Mouse (Mus musculus) midbrain, embryonic 15.5 days (tissue): ENCODE data around the gene Dpysl5. TPM values are rescaled to one million over a fixed set of nuclear protein-coding genes. Genes with fewer than 3 reads are reported as not detected.
A peak's percentile ranks its signal among the peaks of the same experiment; 100 is the strongest.

ENCODE experiments used
- ATAC-seq: fragments of 200-750 bp; cut with Nextera tagmentation; replicated peaks from 2 replicates; pipeline ENCODE4 v1.8.0; 2017; ENCODE audit warnings: moderate TSS enrichment
- H3K27ac ChIP-seq: fragments of 300-500 bp; sonication (generic); 2 replicates; pipeline ENCODE4 v1.5.1; 2015; ENCODE audit warnings: mild to moderate bottlenecking, inconsistent platforms
- H3K27me3 ChIP-seq: fragments of 300-500 bp; sonication (generic); replicated peaks from 2 replicates; pipeline ENCODE4 v1.6.1; 2015; ENCODE audit warnings: inconsistent platforms
- H3K36me3 ChIP-seq: fragments of 300-500 bp; sonication (generic); replicated peaks from 2 replicates; pipeline ENCODE4 v1.6.1; 2015; ENCODE audit warnings: inconsistent platforms
- H3K4me1 ChIP-seq: fragments of 300-500 bp; sonication (generic); 2 replicates; pipeline ENCODE4 v1.6.1; 2015; ENCODE audit warnings: inconsistent platforms
- H3K4me2 ChIP-seq: fragments of 300-500 bp; sonication (generic); 2 replicates; pipeline ENCODE4 v1.6.1; 2015; ENCODE audit warnings: inconsistent platforms, mild to moderate bottlenecking, moderate library complexity
- H3K4me3 ChIP-seq: fragments of 300-500 bp; sonication (generic); 2 replicates; pipeline ENCODE4 v1.5.1; 2015; ENCODE audit warnings: mild to moderate bottlenecking, inconsistent platforms
- H3K9ac ChIP-seq: fragments of 300-500 bp; sonication (generic); 2 replicates; pipeline ENCODE4 v1.6.1; 2015; ENCODE audit warnings: mild to moderate bottlenecking, inconsistent platforms
- H3K9me3 ChIP-seq: fragments of 300-500 bp; sonication (generic); 2 replicates; pipeline ENCODE4 v1.6.1; 2016; ENCODE audit warnings: inconsistent platforms
- WGBS: fragments of 180-500 bp; shearing (Covaris S2); methylation state at CpG from one replicate; pipeline ENCODE4 v1.1.7; 2015; ENCODE audit warnings: mixed read lengths; 5-methylcytosine and 5-hydroxymethylcytosine counted together
- polyA plus RNA-seq: library from polyadenylated mRNA; unstranded; fragments of >200 nt; fragmentation: Nextera tagmentation; extraction: Ambion mirVana; gene quantifications from 2 replicates; pipeline ENCODE4 v1.2.1, GENCODE M21; 2015

The Dpysl5 gene
- polyA plus RNA-seq, 1 experiment from 2014 or later, result 293 TPM

- Histone ChIP-seq H3K4me1 (peaks cover 38% of the 10 kb centered on the region), H3K9ac (peak overlapping the region; percentile 80), H3K9me3 (no peaks in the 10 kb centered on the region), H3K27me3 (no peaks in the 10 kb centered on the region), H3K27ac (peak overlapping the region; percentile 94), H3K36me3 (no peaks in the 10 kb centered on the region), H3K4me2 (peak overlapping the region; percentile 75), H3K4me3 (peak overlapping the region; percentile 71)
- peak; percentile 37 for ATAC-seq
- under 1% methylated on average over 7 of the region's 7 CpGs for WGBS
Measured at GRCm38 (mm10) chr5:30815120-30815465, 103.7 kb downstream of the Dpysl5 start.

- Histone ChIP-seq H3K36me3 (no peaks in the 10 kb centered on the region), H3K4me1 (peaks cover 38% of the 10 kb centered on the region), H3K9me3 (no peaks in the 10 kb centered on the region), H3K9ac (no peak overlapping the region), H3K27ac (no peak overlapping the region), H3K4me2 (peak overlapping the region; percentile 75), H3K27me3 (no peaks in the 10 kb centered on the region), H3K4me3 (peak overlapping the region; percentile 71)
- no peak for ATAC-seq
- WGBS, result 68% methylated on average over 8 of the region's 8 CpGs
Measured at GRCm38 (mm10) chr5:30816261-30816791, 105.0 kb downstream of the Dpysl5 start.

- no peak overlapping the region for H3K27ac ChIP-seq
- H3K4me3 ChIP-seq, result no peak overlapping the region
- WGBS, result 89% methylated on average over 8 of the region's 8 CpGs
- no peak overlapping the region for H3K4me2 ChIP-seq
- ATAC-seq, result no peak
- peaks cover 34% of the 10 kb centered on the region for H3K4me1 ChIP-seq
- no peak overlapping the region for H3K9ac ChIP-seq
- H3K9me3 ChIP-seq, result no peaks in the 10 kb centered on the region
- no peaks in the 10 kb centered on the region for H3K27me3 ChIP-seq
- no peaks in the 10 kb centered on the region for H3K36me3 ChIP-seq
Measured at GRCm38 (mm10) chr5:30818758-30819309, 107.5 kb downstream of the Dpysl5 start.

GRCm38 (mm10) chr5:30822689-30823088 lies 111.3 kb downstream of the Dpysl5 start:
- Histone ChIP-seq H3K9ac (no peak overlapping the region), H3K27me3 (no peaks in the 10 kb centered on the region), H3K4me2 (no peak overlapping the region), H3K36me3 (no peaks in the 10 kb centered on the region), H3K9me3 (no peaks in the 10 kb centered on the region), H3K4me3 (no peak overlapping the region), H3K27ac (no peak overlapping the region), H3K4me1 (peaks cover 14% of the 10 kb centered on the region)
- no peak for ATAC-seq
- 87% methylated on average over 5 of the region's 5 CpGs for WGBS

- ATAC-seq, result no peak
- H3K4me1 ChIP-seq, result peaks cover 10% of the 10 kb centered on the region
- no peak overlapping the region for H3K27ac ChIP-seq
- 92% methylated on average over 3 of the region's 3 CpGs for WGBS
- H3K27me3 ChIP-seq, result no peaks in the 10 kb centered on the region
- no peaks in the 10 kb centered on the region for H3K9me3 ChIP-seq
- H3K9ac ChIP-seq, result no peak overlapping the region
- H3K36me3 ChIP-seq, result no peaks in the 10 kb centered on the region
- H3K4me2 ChIP-seq, result no peak overlapping the region
- H3K4me3 ChIP-seq, result no peak overlapping the region
Measured at GRCm38 (mm10) chr5:30823091-30823490, 111.7 kb downstream of the Dpysl5 start.

GRCm38 (mm10) chr5:30824124-30824988 lies 113.0 kb downstream of the Dpysl5 start:
- Histone ChIP-seq H3K9ac (no peak overlapping the region), H3K36me3 (no peaks in the 10 kb centered on the region), H3K4me2 (no peak overlapping the region), H3K4me1 (peaks cover 9% of the 10 kb centered on the region), H3K27me3 (no peaks in the 10 kb centered on the region), H3K27ac (no peak overlapping the region), H3K4me3 (no peak overlapping the region), H3K9me3 (no peaks in the 10 kb centered on the region)
- 30% methylated on average over 11 of the region's 11 CpGs for WGBS
- no peak for ATAC-seq

GRCm38 (mm10) chr5:30825166-30825565 lies 113.8 kb downstream of the Dpysl5 start:
- Histone ChIP-seq H3K4me1 (peaks cover 9% of the 10 kb centered on the region), H3K4me3 (no peak overlapping the region), H3K9ac (no peak overlapping the region), H3K9me3 (no peaks in the 10 kb centered on the region), H3K27me3 (no peaks in the 10 kb centered on the region), H3K27ac (no peak overlapping the region), H3K36me3 (no peaks in the 10 kb centered on the region), H3K4me2 (no peak overlapping the region)
- WGBS, result 40% methylated on average over 10 of the region's 10 CpGs
- ATAC-seq, result no peak

- no peak for ATAC-seq
- no peaks in the 10 kb centered on the region for H3K36me3 ChIP-seq
- no peak overlapping the region for H3K9ac ChIP-seq
- 61% methylated on average over 6 of the region's 6 CpGs for WGBS
- peaks cover 9% of the 10 kb centered on the region for H3K4me1 ChIP-seq
- no peaks in the 10 kb centered on the region for H3K27me3 ChIP-seq
- no peak overlapping the region for H3K27ac ChIP-seq
- H3K9me3 ChIP-seq, result no peaks in the 10 kb centered on the region
- H3K4me3 ChIP-seq, result no peak overlapping the region
- H3K4me2 ChIP-seq, result no peak overlapping the region
Measured at GRCm38 (mm10) chr5:30825821-30826220, 114.5 kb downstream of the Dpysl5 start.

- Histone ChIP-seq H3K9me3 (no peaks in the 10 kb centered on the region), H3K4me2 (no peak overlapping the region), H3K4me3 (no peak overlapping the region), H3K27ac (no peak overlapping the region), H3K36me3 (peaks cover 11% of the 10 kb centered on the region; the same call in 1 of the 2 replicates), H3K27me3 (no peaks in the 10 kb centered on the region), H3K4me1 (no peaks in the 10 kb centered on the region), H3K9ac (no peak overlapping the region)
- ATAC-seq, result no peak
- 81% methylated on average over 3 of the region's 3 CpGs for WGBS
Measured at GRCm38 (mm10) chr5:30833416-30833815, 122.1 kb downstream of the Dpysl5 start.

GRCm38 (mm10) chr5:30839731-30840130 lies 128.4 kb downstream of the Dpysl5 start:
- no peaks in the 10 kb centered on the region for H3K4me1 ChIP-seq
- no peak overlapping the region for H3K9ac ChIP-seq
- peaks cover 11% of the 10 kb centered on the region; the same call in 1 of the 2 replicates for H3K36me3 ChIP-seq
- WGBS, result 97% methylated on average over 2 of the region's 2 CpGs
- H3K27me3 ChIP-seq, result no peaks in the 10 kb centered on the region
- H3K4me2 ChIP-seq, result no peak overlapping the region
- no peaks in the 10 kb centered on the region for H3K9me3 ChIP-seq
- no peak overlapping the region for H3K27ac ChIP-seq
- ATAC-seq, result no peak
- H3K4me3 ChIP-seq, result no peak overlapping the region

- no peak overlapping the region for H3K4me2 ChIP-seq
- no peaks in the 10 kb centered on the region for H3K9me3 ChIP-seq
- H3K4me3 ChIP-seq, result no peak overlapping the region
- WGBS, result 55% methylated on average over 3 of the region's 3 CpGs
- no peaks in the 10 kb centered on the region for H3K27me3 ChIP-seq
- H3K9ac ChIP-seq, result no peak overlapping the region
- no peak overlapping the region for H3K27ac ChIP-seq
- H3K36me3 ChIP-seq, result peaks cover 4% of the 10 kb centered on the region; the same call in 1 of the 2 replicates
- ATAC-seq, result no peak
- no peaks in the 10 kb centered on the region for H3K4me1 ChIP-seq
Measured at GRCm38 (mm10) chr5:30841896-30842295, 130.5 kb downstream of the Dpysl5 start.
